Mouse (Mus musculus) neutrophil, adult 5-6 weeks (primary cell): ENCODE results near the gene Iqcj. TPM values are rescaled to one million over a fixed set of nuclear protein-coding genes. Genes with fewer than 3 reads are reported as not detected.

Experiments used
- ATAC-seq: fragments of 151-379, 151-347 bp; 2 replicates; pipeline ENCODE4 v1.8.0; 2017; ENCODE audit warnings: mild to moderate bottlenecking, moderate TSS enrichment; ENCODE audit not compliant: insufficient number of reproducible peaks, poor library complexity, low FRiP score, severe bottlenecking; ENCODE audit errors: extremely low read depth
- total RNA-seq: library from RNA; stranded (forward); fragments of 200-1000 nt; gene quantifications from 2 replicates; pipeline ENCODE4 v1.2.3, GENCODE M21; 2017

Iqcj gene
- 0.23 TPM in 1 of 2 replicates, not detected in the other for total RNA-seq

- ATAC-seq: no peak
Measured at GRCm38 (mm10) chr3:67892026-67892705, at the start of gene Iqcj, which contains the start of gene Iqschfp. Iqcj (plus strand) TSS chr3:67892220. Iqschfp (plus strand) TSS chr3:67892232.

- no peak for ATAC-seq
Measured at GRCm38 (mm10) chr3:67852397-67852796, 39.6 kb upstream of the Iqcj start.

- ATAC-seq: no peak
Measured at GRCm38 (mm10) chr3:67861524-67861923, 30.5 kb upstream of the Iqcj start.

GRCm38 (mm10) chr3:67867420-67868065 lies 24.5 kb upstream of the Iqcj start:
- ATAC-seq: no peak

- no peak for ATAC-seq
Measured at GRCm38 (mm10) chr3:67869424-67869823, 22.6 kb upstream of the Iqcj start.

GRCm38 (mm10) chr3:67877253-67877652 lies 14.8 kb upstream of the Iqcj start:
- no peak for ATAC-seq

GRCm38 (mm10) chr3:67884335-67884734 lies 7.7 kb upstream of the Iqcj start:
- ATAC-seq: no peak

- ATAC-seq: no peak
Measured at GRCm38 (mm10) chr3:67886176-67886575, 5.8 kb upstream of the Iqcj start.

GRCm38 (mm10) chr3:67887251-67887650 lies 4.8 kb upstream of the Iqcj start:
- no peak for ATAC-seq

- ATAC-seq: no peak
Measured at GRCm38 (mm10) chr3:67892768-67893167, 748 bp downstream of the Iqcj start.

GRCm38 (mm10) chr3:67902517-67902916 lies 10.5 kb downstream of the Iqcj start:
- no peak for ATAC-seq

- ATAC-seq: no peak
Measured at GRCm38 (mm10) chr3:67908586-67908985, 16.6 kb downstream of the Iqcj start.

GRCm38 (mm10) chr3:67918098-67918497 lies 26.1 kb downstream of the Iqcj start:
- ATAC-seq: no peak

- ATAC-seq: no peak
Measured at GRCm38 (mm10) chr3:67918634-67919259, 26.7 kb downstream of the Iqcj start.

GRCm38 (mm10) chr3:67923095-67923494 lies 31.1 kb downstream of the Iqcj start:
- ATAC-seq: no peak

GRCm38 (mm10) chr3:67925453-67925852 lies 33.4 kb downstream of the Iqcj start:
- ATAC-seq: no peak

GRCm38 (mm10) chr3:67930424-67931133 lies 38.6 kb downstream of the Iqcj start:
- ATAC-seq: no peak

- ATAC-seq: no peak
Measured at GRCm38 (mm10) chr3:67931181-67931580, 39.2 kb downstream of the Iqcj start.

GRCm38 (mm10) chr3:67931914-67932313 lies 39.9 kb downstream of the Iqcj start:
- no peak for ATAC-seq

GRCm38 (mm10) chr3:67935829-67936228 lies 43.8 kb downstream of the Iqcj start:
- no peak for ATAC-seq
